ENCODE assay signal across 8 mouse cellular contexts in genomic region chr12:113217306-113218242, GRCm38 (mm10). TPM values are rescaled to one million over a fixed set of nuclear protein-coding genes. Genes with fewer than 3 reads are reported as not detected.
DNase-seq lines count a peak whose midpoint lies in the region; ATAC-seq and TF ChIP-seq lines count a peak whose summit lies in the region.

No protein-coding gene starts in this region.

- TF ChIP-seq CTCF in E14TG2a.4 (conservative IDR thresholded peaks at IDR 0.05; ENCODE audit: low read length): peak; percentile 92
- peak; percentile 98 for TF ChIP-seq CTCF in brain, embryonic 14.5 days (IDR thresholded peaks at IDR 0.05; ENCODE audit: borderline replicate concordance, extremely low read depth, insufficient read depth, insufficient read length)

- no peak for TF ChIP-seq POLR2A in brain, embryonic 14.5 days (IDR thresholded peaks at IDR 0.05; ENCODE audit: borderline replicate concordance, extremely low read depth, insufficient read depth, insufficient read length, poor library complexity, severe bottlenecking)

- no peaks in the 10 kb centered on the region for H3K9me3 ChIP-seq in E14TG2a.4 (ENCODE audit: low read length)

- H3K27me3 ChIP-seq in E14TG2a.4 (ENCODE audit: insufficient read depth, low read length): peaks cover 8% of the 10 kb centered on the region; the same call in 1 of the 2 replicates

- peak; percentile 67 for ATAC-seq in erythroid progenitor cell, adult 5-6 weeks (replicated peaks; ENCODE audit: low FRiP score, poor library complexity, severe bottlenecking)
- ATAC-seq in hematopoietic stem cell, adult 5-6 weeks (replicated peaks in 1 of 2; ENCODE audit: insufficient read depth in 1 of 2, low FRiP score in 2 of 2, low TSS enrichment in 1 of 2, low read depth in 1 of 2, poor library complexity in 2 of 2, severe bottlenecking in 2 of 2): peak; percentile 38 to 46

- peaks cover 17% of the 10 kb centered on the region for H3K4me1 ChIP-seq in E14TG2a.4 (replicated peaks; ENCODE audit: low read depth, low read length)

- no peak overlapping the region for H3K4me3 ChIP-seq in E14TG2a.4 (replicated peaks; ENCODE audit: low read length)

- peak; percentile 86 for DNase-seq in brain, embryonic 14.5 days (ENCODE audit: low read depth)
- DNase-seq in layer of hippocampus, adult 9-11 months: peak; percentile 61
- DNase-seq in lung, postnatal 36 days: peak; percentile 82
- peak; percentile 39 for DNase-seq in retina, adult 2 months (ENCODE audit: low read depth, low spot score)
- peak; percentile 82 to 84 for DNase-seq in thymus, postnatal 36 days

- no peaks in the 10 kb centered on the region for H3K36me3 ChIP-seq in E14TG2a.4 (ENCODE audit: insufficient read depth, low read length)

RNA-seq across cellular contexts. Expression of gene Tmem121, which starts 31.8 kb away (rescaled TPM):
- polyA plus RNA-seq in brain, embryonic 14.5 days (2012; rRNA removed): 66.9 and 78.8 TPM in 2 replicates
- total RNA-seq in erythroid progenitor cell, adult 5-6 weeks (2015; ENCODE audit: low replicate concordance): not detected in 2 replicates
- not detected in 2 replicates for total RNA-seq in erythroid progenitor cell, adult 5-6 weeks (2017; ENCODE audit: low replicate concordance)
- total RNA-seq in hematopoietic stem cell, adult 5-6 weeks (2017): 2.3 and 2.4 TPM in 2 replicates
